Mouse (Mus musculus): Measurements from ENCODE around the gene Cdkn2c. TPM values are rescaled to one million over a fixed set of nuclear protein-coding genes. Genes with fewer than 3 reads are reported as not detected.

Cdkn2c gene
- polyA plus RNA-seq, 1 experiment from 2014 or later: 3.0 TPM

GRCm38 (mm10) chr4:109674097-109674496, 7.1 kb upstream of the Cdkn2c start:
- H3K36me3 ChIP-seq (ENCODE audit: control insufficient read depth, insufficient read depth, low read length): no peaks in the 10 kb centered on the region
- no peaks in the 10 kb centered on the region for H3K9me3 ChIP-seq (ENCODE audit: control insufficient read depth, low read length)
- no peak overlapping the region for H3K27ac ChIP-seq (replicated peaks; ENCODE audit: low read depth, low read length)
- peaks cover 12% of the 10 kb centered on the region for H3K4me1 ChIP-seq (ENCODE audit: control insufficient read depth, insufficient read depth, low read length)
- no peak for DNase-seq
- H3K4me2 ChIP-seq (ENCODE audit: low read length): no peak overlapping the region
- H3K4me3 ChIP-seq (replicated peaks; ENCODE audit: low read depth, low read length): no peak overlapping the region
- no peak overlapping the region for H3K9ac ChIP-seq (replicated peaks; ENCODE audit: low read length)
- no peaks in the 10 kb centered on the region for H3K27me3 ChIP-seq (ENCODE audit: control insufficient read depth, insufficient read depth, low read length)
- 82% methylated on average over 2 of the region's 2 CpGs for WGBS
- ATAC-seq (ENCODE audit: low FRiP score, low TSS enrichment): no peak

DNA sequence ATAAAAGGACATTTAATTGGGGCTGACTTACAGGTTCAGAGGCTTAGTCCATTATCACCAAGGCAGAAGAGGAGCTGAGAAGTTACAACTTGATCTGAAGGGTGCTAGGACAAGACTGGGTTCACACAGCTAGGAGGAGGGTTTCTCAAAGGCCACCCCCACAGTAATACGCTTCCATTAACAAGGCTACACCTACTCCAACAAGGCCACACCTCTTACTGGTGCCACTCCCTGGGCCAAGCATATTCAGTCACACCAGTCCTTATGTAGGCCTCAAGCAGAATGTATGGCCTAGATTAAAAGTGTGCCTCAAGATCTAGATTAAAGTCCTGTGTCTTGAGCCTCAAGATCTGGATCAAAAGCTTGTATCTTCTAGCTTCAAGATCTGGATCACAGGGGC, 5.0 kb upstream of the Cdkn2c start:
- Histone ChIP-seq H3K27me3 (ENCODE audit: control insufficient read depth, insufficient read depth, low read length) (no peaks in the 10 kb centered on the region), H3K4me3 (replicated peaks; ENCODE audit: low read depth, low read length) (no peak overlapping the region), H3K4me1 (ENCODE audit: control insufficient read depth, insufficient read depth, low read length) (0 out of 2 replicates have a peak, but pooled peaks cover 3% of the 10 kb centered on the region), H3K36me3 (ENCODE audit: control insufficient read depth, insufficient read depth, low read length) (no peaks in the 10 kb centered on the region), H3K27ac (replicated peaks; ENCODE audit: low read depth, low read length) (no peak overlapping the region), H3K4me2 (ENCODE audit: low read length) (no peak overlapping the region), H3K9me3 (ENCODE audit: control insufficient read depth, low read length) (no peaks in the 10 kb centered on the region), H3K9ac (replicated peaks; ENCODE audit: low read length) (no peak overlapping the region)
- DNase-seq: no peak
- ATAC-seq (ENCODE audit: low FRiP score, low TSS enrichment): no peak
- WGBS: 82% methylated on average over 1 of the region's 1 CpGs

DNA sequence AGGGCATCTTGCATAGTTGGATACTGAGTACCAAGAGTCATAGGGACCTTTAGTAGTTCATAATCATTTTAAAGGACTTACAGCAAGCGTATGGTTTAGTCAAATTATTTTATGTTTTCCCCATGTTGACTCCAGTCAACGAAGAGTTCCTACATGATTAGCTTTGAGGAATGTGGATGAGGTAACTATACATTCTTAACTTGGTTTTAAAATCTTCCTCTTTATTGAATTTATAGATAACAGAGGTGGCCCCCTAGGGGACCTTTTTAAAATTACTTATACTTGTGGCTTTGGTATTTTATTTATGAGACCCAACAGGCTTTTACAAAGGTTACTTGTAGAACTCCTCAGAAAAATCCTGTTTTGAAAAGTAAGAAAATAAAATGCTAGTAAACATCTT, 3.2 kb upstream of the Cdkn2c start:
- H3K9me3 ChIP-seq (ENCODE audit: control insufficient read depth, low read length): no peaks in the 10 kb centered on the region
- H3K9ac ChIP-seq (replicated peaks; ENCODE audit: low read length): no peak overlapping the region
- no peaks in the 10 kb centered on the region for H3K36me3 ChIP-seq (ENCODE audit: control insufficient read depth, insufficient read depth, low read length)
- no peak overlapping the region for H3K4me3 ChIP-seq (replicated peaks; ENCODE audit: low read depth, low read length)
- no peak overlapping the region for H3K4me2 ChIP-seq (ENCODE audit: low read length)
- H3K4me1 ChIP-seq (ENCODE audit: control insufficient read depth, insufficient read depth, low read length): peaks cover 14% of the 10 kb centered on the region
- DNase-seq (peak; percentile 52), ATAC-seq (ENCODE audit: low FRiP score, low TSS enrichment) (no peak)
- H3K27me3 ChIP-seq (ENCODE audit: control insufficient read depth, insufficient read depth, low read length): peaks cover 8% of the 10 kb centered on the region; the same call in 1 of the 2 replicates
- WGBS: 75% methylated on average over 2 of the region's 2 CpGs
- H3K27ac ChIP-seq (replicated peaks; ENCODE audit: low read depth, low read length): no peak overlapping the region

GRCm38 (mm10) chr4:109667518-109667917, 529 bp upstream of the Cdkn2c start:
- H3K27ac ChIP-seq (replicated peaks; ENCODE audit: low read depth, low read length): no peak overlapping the region
- DNase-seq: no peak
- no peak overlapping the region for H3K9ac ChIP-seq (replicated peaks; ENCODE audit: low read length)
- H3K27me3 ChIP-seq (ENCODE audit: control insufficient read depth, insufficient read depth, low read length): peaks cover 26% of the 10 kb centered on the region
- no peak for ATAC-seq (ENCODE audit: low FRiP score, low TSS enrichment)
- H3K4me1 ChIP-seq (ENCODE audit: control insufficient read depth, insufficient read depth, low read length): peaks cover 17% of the 10 kb centered on the region
- H3K4me3 ChIP-seq (replicated peaks; ENCODE audit: low read depth, low read length): no peak overlapping the region; the same call in 1 of the 2 replicates
- peak overlapping the region; percentile 90 for H3K4me2 ChIP-seq (ENCODE audit: low read length)
- H3K36me3 ChIP-seq (ENCODE audit: control insufficient read depth, insufficient read depth, low read length): no peaks in the 10 kb centered on the region
- 63% methylated on average over 2 of the region's 2 CpGs for WGBS
- no peaks in the 10 kb centered on the region for H3K9me3 ChIP-seq (ENCODE audit: control insufficient read depth, low read length)

DNA sequence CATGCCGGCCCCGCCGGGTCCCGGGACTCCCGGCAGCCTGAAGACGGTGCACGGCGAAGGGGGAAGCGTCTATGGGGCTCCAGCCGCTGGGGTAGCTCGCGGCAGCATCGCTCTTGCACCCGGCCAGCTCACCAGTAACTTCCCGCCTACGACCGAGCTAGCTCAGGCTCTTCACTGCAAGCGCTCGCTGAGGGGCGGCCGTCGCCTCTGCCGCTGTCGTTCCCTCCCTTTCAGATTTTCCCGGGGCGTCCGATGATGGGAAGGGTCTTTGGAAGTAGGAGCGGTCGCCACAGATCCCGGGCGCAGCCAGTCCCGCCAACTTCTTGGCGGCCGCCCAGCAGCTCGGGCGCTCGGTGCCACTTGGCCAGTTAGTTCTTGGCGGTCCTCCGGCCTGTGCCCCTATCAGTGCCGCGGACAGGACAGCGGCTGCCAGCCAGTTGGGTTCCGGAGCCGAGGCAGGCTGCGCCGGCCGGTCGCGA, 968 bp downstream of the Cdkn2c start:
- under 1% methylated on average over 49 of the region's 49 CpGs for WGBS
- peak overlapping the region; percentile 48 for H3K4me3 ChIP-seq (replicated peaks; ENCODE audit: low read depth, low read length)
- no peaks in the 10 kb centered on the region for H3K36me3 ChIP-seq (ENCODE audit: control insufficient read depth, insufficient read depth, low read length)
- H3K27me3 ChIP-seq (ENCODE audit: control insufficient read depth, insufficient read depth, low read length): peaks cover 39% of the 10 kb centered on the region
- H3K9ac ChIP-seq (replicated peaks; ENCODE audit: low read length): peak overlapping the region; percentile 46
- no peaks in the 10 kb centered on the region for H3K9me3 ChIP-seq (ENCODE audit: control insufficient read depth, low read length)
- H3K27ac ChIP-seq (replicated peaks; ENCODE audit: low read depth, low read length): peak overlapping the region; percentile 45; the same call in 1 of the 2 replicates
- ATAC-seq (ENCODE audit: low FRiP score, low TSS enrichment): peak; percentile 63; the same call in 1 of the 2 replicates
- H3K4me1 ChIP-seq (ENCODE audit: control insufficient read depth, insufficient read depth, low read length): peaks cover 17% of the 10 kb centered on the region
- DNase-seq: peak; percentile 50
- H3K4me2 ChIP-seq (ENCODE audit: low read length): peak overlapping the region; percentile 90

DNA sequence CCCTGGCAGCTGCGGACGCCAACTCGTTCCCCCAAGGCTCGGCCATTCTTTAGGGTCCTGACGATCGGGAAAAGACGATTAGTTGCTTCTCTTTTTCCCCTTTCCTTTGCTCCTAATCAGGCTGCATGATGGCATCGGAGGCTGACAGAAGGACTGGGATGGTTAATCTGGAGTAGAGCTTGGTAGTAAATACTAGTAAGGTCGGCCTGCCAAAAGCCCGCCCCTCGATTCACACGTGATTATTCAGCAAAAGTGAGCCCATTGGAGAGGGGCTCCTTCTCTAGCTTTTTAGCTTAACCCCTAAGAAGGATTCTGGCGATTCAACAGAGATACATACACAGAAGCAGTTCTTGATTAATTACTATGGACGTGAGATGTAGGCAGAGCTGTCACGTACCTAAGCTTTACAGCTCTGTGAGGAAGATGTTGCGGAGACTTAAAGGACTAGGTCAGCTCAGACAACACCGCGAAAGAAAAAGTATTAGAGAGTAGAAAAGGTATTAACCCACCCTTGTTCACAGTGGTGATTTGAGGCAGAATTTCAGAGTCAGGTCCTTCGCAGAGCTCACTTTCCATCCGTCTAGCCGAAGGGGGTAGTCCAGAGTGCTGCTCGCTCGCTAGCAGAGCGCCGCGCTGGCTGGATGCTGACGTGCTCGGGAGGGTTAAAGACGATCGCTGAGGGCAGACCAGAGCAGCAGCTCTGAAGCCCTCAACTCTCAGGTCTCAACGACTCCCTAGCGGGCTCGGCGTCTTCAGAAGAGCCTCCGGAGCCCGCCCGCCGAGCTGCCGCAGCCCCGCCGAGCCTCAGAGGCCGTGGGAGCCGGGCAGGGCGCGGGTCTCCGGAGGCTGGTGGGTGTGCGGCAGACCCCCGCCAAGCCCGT, 1.6 kb downstream of the Cdkn2c start:
- Histone ChIP-seq H3K4me3 (replicated peaks; ENCODE audit: low read depth, low read length) (peak overlapping the region; percentile 48), H3K27me3 (ENCODE audit: control insufficient read depth, insufficient read depth, low read length) (peaks cover 44% of the 10 kb centered on the region), H3K27ac (replicated peaks; ENCODE audit: low read depth, low read length) (no peak overlapping the region)

GRCm38 (mm10) chr4:109664091-109664490, 2.9 kb downstream of the Cdkn2c start:
- Histone ChIP-seq H3K27ac (replicated peaks; ENCODE audit: low read depth, low read length) (no peak overlapping the region), H3K4me1 (ENCODE audit: control insufficient read depth, insufficient read depth, low read length) (peaks cover 17% of the 10 kb centered on the region), H3K9me3 (ENCODE audit: control insufficient read depth, low read length) (no peaks in the 10 kb centered on the region), H3K4me2 (ENCODE audit: low read length) (peak overlapping the region; percentile 90), H3K9ac (replicated peaks; ENCODE audit: low read length) (no peak overlapping the region), H3K36me3 (ENCODE audit: control insufficient read depth, insufficient read depth, low read length) (no peaks in the 10 kb centered on the region), H3K4me3 (replicated peaks; ENCODE audit: low read depth, low read length) (peak overlapping the region; percentile 48; the same call in 1 of the 2 replicates), H3K27me3 (ENCODE audit: control insufficient read depth, insufficient read depth, low read length) (peaks cover 54% of the 10 kb centered on the region)
- DNase-seq: no peak
- 7% methylated on average over 5 of the region's 5 CpGs for WGBS
- ATAC-seq (ENCODE audit: low FRiP score, low TSS enrichment): no peak

More for the DNA sequence above, 1.6 kb downstream of the Cdkn2c start:
- WGBS: under 1% methylated on average over 49 of the region's 49 CpGs
- Histone ChIP-seq H3K4me1 (ENCODE audit: control insufficient read depth, insufficient read depth, low read length) (peaks cover 17% of the 10 kb centered on the region), H3K4me2 (ENCODE audit: low read length) (peak overlapping the region; percentile 90), H3K9ac (replicated peaks; ENCODE audit: low read length) (peak overlapping the region; percentile 46), H3K9me3 (ENCODE audit: control insufficient read depth, low read length) (no peaks in the 10 kb centered on the region), H3K36me3 (ENCODE audit: control insufficient read depth, insufficient read depth, low read length) (no peaks in the 10 kb centered on the region)
- ATAC-seq (ENCODE audit: low FRiP score, low TSS enrichment) (peak; percentile 31; the same call in 1 of the 2 replicates), DNase-seq (peak; percentile 65)

DNA sequence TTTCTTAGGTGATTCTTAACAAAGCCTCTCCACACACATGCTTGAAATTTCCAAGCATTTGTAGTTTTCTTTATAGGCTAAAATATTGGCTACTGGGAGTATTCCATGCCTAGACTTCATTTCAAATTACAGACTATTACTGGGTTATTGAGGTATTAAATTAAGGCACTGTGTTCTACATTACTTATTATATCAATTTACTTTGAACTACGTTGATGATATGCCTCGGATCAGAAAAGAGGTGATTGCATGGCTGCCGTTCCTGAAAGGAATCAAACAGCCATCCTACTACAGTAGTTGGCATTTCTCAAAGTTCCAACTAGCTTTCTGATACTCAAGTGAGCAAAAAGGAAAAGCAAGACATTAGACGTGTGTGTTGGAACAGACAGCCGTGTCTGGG, 4.7 kb downstream of the Cdkn2c start:
- ATAC-seq (ENCODE audit: low FRiP score, low TSS enrichment) (no peak), DNase-seq (peak; percentile 19)
- Histone ChIP-seq H3K36me3 (ENCODE audit: control insufficient read depth, insufficient read depth, low read length) (no peaks in the 10 kb centered on the region), H3K4me1 (ENCODE audit: control insufficient read depth, insufficient read depth, low read length) (peaks cover 17% of the 10 kb centered on the region), H3K4me3 (replicated peaks; ENCODE audit: low read depth, low read length) (no peak overlapping the region), H3K27me3 (ENCODE audit: control insufficient read depth, insufficient read depth, low read length) (peaks cover 70% of the 10 kb centered on the region), H3K9ac (replicated peaks; ENCODE audit: low read length) (no peak overlapping the region), H3K4me2 (ENCODE audit: low read length) (no peak overlapping the region), H3K27ac (replicated peaks; ENCODE audit: low read depth, low read length) (no peak overlapping the region), H3K9me3 (ENCODE audit: control insufficient read depth, low read length) (no peaks in the 10 kb centered on the region)
- WGBS: 14% methylated on average over 5 of the region's 5 CpGs
